Mouse (Mus musculus) lung, adult 2 months (tissue): ENCODE results near the gene Gm44.

Experiments used
- CTCF ChIP-seq: fragments of 200-500 bp; IDR thresholded peaks from 2 replicates; pipeline ENCODE4 v1.5.1; 2011; ENCODE audit warnings: mild to moderate bottlenecking, low read length, control low read depth; ENCODE audit not compliant: insufficient read depth
- POLR2A ChIP-seq: fragments of 200-500 bp; IDR thresholded peaks from 2 replicates; pipeline ENCODE4 v1.6.1; 2011; ENCODE audit warnings: low read depth, mild to moderate bottlenecking, control low read depth, low read length, borderline replicate concordance; ENCODE audit errors: extremely low read depth

DNA sequence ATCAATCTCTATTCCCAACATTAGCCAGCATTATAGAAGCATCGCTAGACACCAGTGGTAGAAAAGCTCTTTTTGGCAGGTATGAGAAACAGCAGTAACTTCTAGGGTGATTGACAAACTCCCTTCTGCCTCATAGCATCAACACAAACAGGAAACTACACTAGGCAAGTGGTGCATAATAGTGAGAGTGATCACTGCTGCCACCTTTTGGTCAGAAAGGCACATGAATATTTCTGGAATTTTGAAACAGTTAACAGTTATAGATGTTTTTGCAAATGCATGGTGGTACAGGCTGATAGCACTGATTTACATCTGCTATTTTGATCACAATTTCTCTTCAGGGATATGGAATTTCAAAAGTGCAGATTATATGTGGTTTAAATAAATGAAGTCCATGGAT is 36.0 kb downstream of the Gm44 start:
- no peak for TF ChIP-seq POLR2A
- TF ChIP-seq CTCF, result no peak
